Mouse (Mus musculus): Measurements from ENCODE around the gene Bcl11a. TPM values are rescaled to one million over a fixed set of nuclear protein-coding genes. Genes with fewer than 3 reads are reported as not detected.
A peak's percentile ranks its signal among the peaks of the same experiment; 100 is the strongest.

Bcl11a gene
- polyA plus RNA-seq, 1 experiment from 2014 or later = 95.2 TPM

- ATAC-seq (ENCODE audit: insufficient number of reproducible peaks, low FRiP score, low TSS enrichment, low read depth) (no peak), DNase-seq (ENCODE audit: low spot score) (no peak)
- Histone ChIP-seq H3K4me3 (ENCODE audit: low read depth, low read length) (peak overlapping the region; percentile 68), H3K9ac (ENCODE audit: low read length) (peak overlapping the region; percentile 97), H3K27ac (replicated peaks; ENCODE audit: low read depth, low read length) (peak overlapping the region; percentile 97), H3K27me3 (ENCODE audit: control insufficient read depth, insufficient read depth, low read length) (no peaks in the 10 kb centered on the region), H3K36me3 (ENCODE audit: control insufficient read depth, insufficient read depth, low read length) (peaks cover 11% of the 10 kb centered on the region; the same call in 1 of the 2 replicates), H3K9me3 (ENCODE audit: control insufficient read depth, low read length) (no peaks in the 10 kb centered on the region), H3K4me1 (ENCODE audit: control insufficient read depth, insufficient read depth, low read length) (peaks cover 16% of the 10 kb centered on the region; the same call in 1 of the 2 replicates), H3K4me2 (ENCODE audit: low read depth, severe bottlenecking) (peak overlapping the region; percentile 97)
- WGBS = 12% methylated on average over 11 of the region's 11 CpGs
Observed at GRCm38 (mm10) chr11:24082385-24083075, 4.7 kb downstream of the Bcl11a start.

- peak overlapping the region; percentile 15; the same call in 1 of the 2 replicates for H3K4me3 ChIP-seq (ENCODE audit: low read depth, low read length)
- no peak overlapping the region for H3K27ac ChIP-seq (replicated peaks; ENCODE audit: low read depth, low read length)
- H3K9me3 ChIP-seq (ENCODE audit: control insufficient read depth, low read length) = no peaks in the 10 kb centered on the region
- ATAC-seq (ENCODE audit: insufficient number of reproducible peaks, low FRiP score, low TSS enrichment, low read depth) = no peak
- H3K27me3 ChIP-seq (ENCODE audit: control insufficient read depth, insufficient read depth, low read length) = no peaks in the 10 kb centered on the region
- H3K9ac ChIP-seq (ENCODE audit: low read length) = peak overlapping the region; percentile 30; the same call in 1 of the 2 replicates
- 8% methylated on average over 1 of the region's 1 CpGs for WGBS
- DNase-seq (ENCODE audit: low spot score) = no peak
- peaks cover 16% of the 10 kb centered on the region; the same call in 1 of the 2 replicates for H3K4me1 ChIP-seq (ENCODE audit: control insufficient read depth, insufficient read depth, low read length)
- H3K36me3 ChIP-seq (ENCODE audit: control insufficient read depth, insufficient read depth, low read length) = peaks cover 16% of the 10 kb centered on the region; the same call in 1 of the 2 replicates
- H3K4me2 ChIP-seq (ENCODE audit: low read depth, severe bottlenecking) = peak overlapping the region; percentile 40
Observed at GRCm38 (mm10) chr11:24083076-24083405, 5.2 kb downstream of the Bcl11a start.

GRCm38 (mm10) chr11:24083423-24083822 lies 5.6 kb downstream of the Bcl11a start:
- Histone ChIP-seq H3K9me3 (ENCODE audit: control insufficient read depth, low read length) (no peaks in the 10 kb centered on the region), H3K9ac (ENCODE audit: low read length) (peak overlapping the region; percentile 30; the same call in 1 of the 2 replicates), H3K4me2 (ENCODE audit: low read depth, severe bottlenecking) (peak overlapping the region; percentile 40), H3K4me1 (ENCODE audit: control insufficient read depth, insufficient read depth, low read length) (peaks cover 16% of the 10 kb centered on the region; the same call in 1 of the 2 replicates), H3K27ac (replicated peaks; ENCODE audit: low read depth, low read length) (0 out of 2 replicates have a peak overlapping the region, but pooled peaks have one; percentile 21), H3K4me3 (ENCODE audit: low read depth, low read length) (0 out of 2 replicates have a peak overlapping the region, but pooled peaks have one; percentile 15), H3K27me3 (ENCODE audit: control insufficient read depth, insufficient read depth, low read length) (no peaks in the 10 kb centered on the region), H3K36me3 (ENCODE audit: control insufficient read depth, insufficient read depth, low read length) (peaks cover 18% of the 10 kb centered on the region; the same call in 1 of the 2 replicates)
- ATAC-seq (ENCODE audit: insufficient number of reproducible peaks, low FRiP score, low TSS enrichment, low read depth) = no peak
- 48% methylated on average over 7 of the region's 7 CpGs for WGBS
- DNase-seq (ENCODE audit: low spot score) = no peak

GRCm38 (mm10) chr11:24084077-24084476 lies 6.2 kb downstream of the Bcl11a start:
- Histone ChIP-seq H3K4me1 (ENCODE audit: control insufficient read depth, insufficient read depth, low read length) (peaks cover 16% of the 10 kb centered on the region; the same call in 1 of the 2 replicates), H3K4me2 (ENCODE audit: low read depth, severe bottlenecking) (no peak overlapping the region)
- DNase-seq (ENCODE audit: low spot score) = no peak

GRCm38 (mm10) chr11:24084590-24084989 lies 6.7 kb downstream of the Bcl11a start:
- Histone ChIP-seq H3K27ac (replicated peaks; ENCODE audit: low read depth, low read length) (no peak overlapping the region), H3K9ac (ENCODE audit: low read length) (no peak overlapping the region), H3K9me3 (ENCODE audit: control insufficient read depth, low read length) (no peaks in the 10 kb centered on the region), H3K4me3 (ENCODE audit: low read depth, low read length) (no peak overlapping the region), H3K4me1 (ENCODE audit: control insufficient read depth, insufficient read depth, low read length) (peaks cover 16% of the 10 kb centered on the region; the same call in 1 of the 2 replicates), H3K27me3 (ENCODE audit: control insufficient read depth, insufficient read depth, low read length) (no peaks in the 10 kb centered on the region), H3K4me2 (ENCODE audit: low read depth, severe bottlenecking) (no peak overlapping the region), H3K36me3 (ENCODE audit: control insufficient read depth, insufficient read depth, low read length) (peaks cover 18% of the 10 kb centered on the region; the same call in 1 of the 2 replicates)
- WGBS = 84% methylated on average over 4 of the region's 4 CpGs
- no peak for ATAC-seq (ENCODE audit: insufficient number of reproducible peaks, low FRiP score, low TSS enrichment, low read depth)
- no peak for DNase-seq (ENCODE audit: low spot score)

More at GRCm38 (mm10) chr11:24084077-24084476, 6.2 kb downstream of the Bcl11a start:
- 35% methylated on average over 3 of the region's 3 CpGs for WGBS
- Histone ChIP-seq H3K27me3 (ENCODE audit: control insufficient read depth, insufficient read depth, low read length) (no peaks in the 10 kb centered on the region), H3K36me3 (ENCODE audit: control insufficient read depth, insufficient read depth, low read length) (peaks cover 18% of the 10 kb centered on the region; the same call in 1 of the 2 replicates), H3K9ac (ENCODE audit: low read length) (no peak overlapping the region), H3K4me3 (ENCODE audit: low read depth, low read length) (no peak overlapping the region), H3K9me3 (ENCODE audit: control insufficient read depth, low read length) (no peaks in the 10 kb centered on the region), H3K27ac (replicated peaks; ENCODE audit: low read depth, low read length) (no peak overlapping the region)
- ATAC-seq (ENCODE audit: insufficient number of reproducible peaks, low FRiP score, low TSS enrichment, low read depth) = no peak

GRCm38 (mm10) chr11:24085986-24086385 lies 8.1 kb downstream of the Bcl11a start:
- WGBS = 37% methylated on average over 6 of the region's 6 CpGs

GRCm38 (mm10) chr11:24087069-24087468 lies 9.2 kb downstream of the Bcl11a start:
- WGBS = 70% methylated on average over 4 of the region's 4 CpGs
- Histone ChIP-seq H3K4me2 (ENCODE audit: low read depth, severe bottlenecking) (no peak overlapping the region), H3K27ac (replicated peaks; ENCODE audit: low read depth, low read length) (no peak overlapping the region), H3K9ac (ENCODE audit: low read length) (no peak overlapping the region), H3K4me1 (ENCODE audit: control insufficient read depth, insufficient read depth, low read length) (peaks cover 21% of the 10 kb centered on the region), H3K27me3 (ENCODE audit: control insufficient read depth, insufficient read depth, low read length) (no peaks in the 10 kb centered on the region), H3K9me3 (ENCODE audit: control insufficient read depth, low read length) (no peaks in the 10 kb centered on the region), H3K4me3 (ENCODE audit: low read depth, low read length) (no peak overlapping the region), H3K36me3 (ENCODE audit: control insufficient read depth, insufficient read depth, low read length) (peaks cover 18% of the 10 kb centered on the region; the same call in 1 of the 2 replicates)
- ATAC-seq (ENCODE audit: insufficient number of reproducible peaks, low FRiP score, low TSS enrichment, low read depth) = no peak
- no peak for DNase-seq (ENCODE audit: low spot score)

More at GRCm38 (mm10) chr11:24085986-24086385, 8.1 kb downstream of the Bcl11a start:
- no peak for DNase-seq (ENCODE audit: low spot score)
- no peak overlapping the region for H3K9ac ChIP-seq (ENCODE audit: low read length)
- H3K4me3 ChIP-seq (ENCODE audit: low read depth, low read length) = no peak overlapping the region
- no peaks in the 10 kb centered on the region for H3K27me3 ChIP-seq (ENCODE audit: control insufficient read depth, insufficient read depth, low read length)
- no peaks in the 10 kb centered on the region for H3K9me3 ChIP-seq (ENCODE audit: control insufficient read depth, low read length)
- H3K36me3 ChIP-seq (ENCODE audit: control insufficient read depth, insufficient read depth, low read length) = peaks cover 18% of the 10 kb centered on the region; the same call in 1 of the 2 replicates
- H3K27ac ChIP-seq (replicated peaks; ENCODE audit: low read depth, low read length) = no peak overlapping the region
- no peak overlapping the region for H3K4me2 ChIP-seq (ENCODE audit: low read depth, severe bottlenecking)
- no peak for ATAC-seq (ENCODE audit: insufficient number of reproducible peaks, low FRiP score, low TSS enrichment, low read depth)
- H3K4me1 ChIP-seq (ENCODE audit: control insufficient read depth, insufficient read depth, low read length) = peaks cover 16% of the 10 kb centered on the region; the same call in 1 of the 2 replicates

GRCm38 (mm10) chr11:24090443-24090842 lies 12.6 kb downstream of the Bcl11a start:
- no peak overlapping the region for H3K4me2 ChIP-seq (ENCODE audit: low read depth, severe bottlenecking)
- peaks cover 14% of the 10 kb centered on the region; the same call in 1 of the 2 replicates for H3K36me3 ChIP-seq (ENCODE audit: control insufficient read depth, insufficient read depth, low read length)
- no peak for ATAC-seq (ENCODE audit: insufficient number of reproducible peaks, low FRiP score, low TSS enrichment, low read depth)
- WGBS = 84% methylated on average over 4 of the region's 4 CpGs
- DNase-seq (ENCODE audit: low spot score) = no peak
- peaks cover 29% of the 10 kb centered on the region for H3K4me1 ChIP-seq (ENCODE audit: control insufficient read depth, insufficient read depth, low read length)
- H3K9me3 ChIP-seq (ENCODE audit: control insufficient read depth, low read length) = no peaks in the 10 kb centered on the region
- no peak overlapping the region for H3K9ac ChIP-seq (ENCODE audit: low read length)
- no peak overlapping the region for H3K27ac ChIP-seq (replicated peaks; ENCODE audit: low read depth, low read length)
- H3K4me3 ChIP-seq (ENCODE audit: low read depth, low read length) = no peak overlapping the region
- no peaks in the 10 kb centered on the region for H3K27me3 ChIP-seq (ENCODE audit: control insufficient read depth, insufficient read depth, low read length)

Data from limb, embryonic 11.5 days (tissue).